In the genomic region with DNA sequence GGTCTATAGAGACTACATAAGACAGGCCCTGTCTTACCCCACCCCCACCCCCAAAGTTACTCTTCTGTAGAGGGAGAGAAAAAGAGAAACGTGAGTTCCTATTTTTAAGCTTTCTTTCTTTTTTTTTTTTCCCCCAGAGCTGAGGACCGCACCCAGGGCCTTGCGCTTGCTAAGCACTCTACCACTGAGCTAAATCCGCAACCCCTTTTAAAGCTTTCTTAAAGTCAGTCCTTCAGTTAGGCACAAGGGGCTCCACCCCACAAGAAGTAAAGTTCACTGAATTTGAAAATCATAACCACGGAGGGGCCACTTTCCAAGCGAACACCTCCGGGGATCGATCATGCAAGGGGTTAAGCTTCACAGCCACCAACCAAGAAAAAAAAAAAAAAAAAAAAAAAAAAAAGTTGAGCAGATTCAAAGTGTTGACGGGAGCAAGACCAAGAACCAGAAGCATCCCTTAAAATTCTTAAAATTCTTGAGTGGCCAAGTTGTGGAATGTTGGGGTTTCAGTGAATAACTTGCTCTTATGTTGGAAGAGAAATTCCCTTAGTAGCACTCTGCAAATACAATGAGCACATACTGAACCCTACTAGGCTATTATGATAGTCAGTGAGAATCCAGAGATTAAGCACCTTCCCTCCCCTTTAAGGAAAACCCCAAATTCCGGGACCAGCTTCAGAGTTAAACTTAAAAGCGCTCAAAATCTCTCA, we compare ENCODE assay signal across 9 mouse cellular contexts. TPM values are rescaled to one million over a fixed set of nuclear protein-coding genes. Genes with fewer than 3 reads are reported as not detected.
DNase-seq lines count a peak whose midpoint lies in the region; ATAC-seq and TF ChIP-seq lines count a peak whose summit lies in the region.
"Had no signal": no experiment of that assay in that cellular context is flagged by ENCODE, and none has a peak within 500 bp of the region (broad histone marks: within the 10 kb centered on the region; RNA-seq: fewer than 3 reads in every experiment).

No protein-coding gene starts in this region.

- H3K27me3 ChIP-seq in midbrain, postnatal 0 days (ENCODE audit: insufficient read depth, low read length), result no peaks in the 10 kb centered on the region

- WGBS in midbrain, postnatal 0 days, result 18% methylated on average over 11 of the region's 11 CpGs

- peak overlapping the region; percentile 65 for H3K9ac ChIP-seq in midbrain, postnatal 0 days (replicated peaks; ENCODE audit: low read length, poor library complexity, severe bottlenecking)

- no peak for TF ChIP-seq CTCF in left cerebral cortex, adult 2 months (IDR thresholded peaks at IDR 0.05)
- TF ChIP-seq CTCF in cortical plate, adult 2 months (IDR thresholded peaks at IDR 0.05; ENCODE audit: extremely low read depth, insufficient read depth, low read length), result no peak
- TF ChIP-seq CTCF in midbrain, postnatal 0 days (IDR thresholded peaks at IDR 0.05), result no peak

- H3K4me3 ChIP-seq in left cerebral cortex, adult 2 months, result peak overlapping the region; percentile 84
- H3K4me3 ChIP-seq in cortical plate, adult 2 months (ENCODE audit: insufficient read depth, low read length), result peak overlapping the region; percentile 94
- H3K4me3 ChIP-seq in midbrain, postnatal 0 days (ENCODE audit: low read depth, low read length), result peak overlapping the region; percentile 68

- no peaks in the 10 kb centered on the region for H3K4me1 ChIP-seq in cortical plate, adult 2 months (ENCODE audit: control insufficient read depth, insufficient read depth, low read length)
- no peaks in the 10 kb centered on the region for H3K4me1 ChIP-seq in midbrain, postnatal 0 days (ENCODE audit: insufficient read depth, low read length)

- H3K36me3 ChIP-seq in midbrain, postnatal 0 days (ENCODE audit: insufficient read depth, low read length), result no peaks in the 10 kb centered on the region

- peak overlapping the region; percentile 96 for H3K4me2 ChIP-seq in midbrain, postnatal 0 days (ENCODE audit: low read depth, low read length, poor library complexity, severe bottlenecking)

- ATAC-seq in midbrain, postnatal 0 days (ENCODE audit: low FRiP score), result no peak

- TF ChIP-seq POLR2A in cortical plate, adult 2 months (IDR thresholded peaks at IDR 0.05; ENCODE audit: extremely low read depth, insufficient read depth, low read length), result no peak

- no peak for DNase-seq in left cerebral cortex, adult 2 months (ENCODE audit: extremely low spot score in 1 of 2, low spot score in 2 of 2)
- DNase-seq in left cerebral cortex, adult 8-10 months (ENCODE audit: low spot score in 2 of 2), result no peak
- peak; percentile 67 for DNase-seq in induced T-regulatory cell, adult 2 months (ENCODE audit: low read depth)
- DNase-seq in midbrain, postnatal 0 days (ENCODE audit: low spot score), result no peak
- no peak for DNase-seq in frontal cortex, postnatal 14 days (ENCODE audit: low spot score in 2 of 2)
- DNase-seq in layer of hippocampus, adult 9-11 months, result no peak
- DNase-seq in cerebellum, postnatal 10 days, result no peak

- H3K27ac ChIP-seq in left cerebral cortex, adult 2 months, result no peak overlapping the region; the same call in 1 of the 2 replicates
- no peak overlapping the region for H3K27ac ChIP-seq in cortical plate, adult 2 months (ENCODE audit: insufficient read depth, low read length)
- no peak overlapping the region for H3K27ac ChIP-seq in midbrain, postnatal 0 days (ENCODE audit: low read depth, low read length)

- intact Hi-C loops in left cerebral cortex, adult 2 months (cut with DNase I), result no loop called here

- no peaks in the 10 kb centered on the region for H3K9me3 ChIP-seq in midbrain, postnatal 0 days (ENCODE audit: low read length)

RNA-seq across cellular contexts. Expression of a gene that starts 1.1 kb away (rescaled TPM):
- 10 to 100 TPM; 12.7 to 12.9 TPM for total RNA-seq in left cerebral cortex, adult 2 months (2021)
- 10 to 100 TPM; 12.8 to 17.0 (median 14.9) TPM for total RNA-seq in left cerebral cortex, adult 8-10 months (2022)
- polyA plus RNA-seq in cortical plate, adult 2 months (2012; rRNA removed), result 14.7 and 15.9 TPM in 2 replicates
- 13.0 and 14.1 TPM in 2 replicates for total RNA-seq in midbrain, postnatal 0 days (2014; rRNA removed)
- polyA plus RNA-seq in midbrain, postnatal 0 days (2015; fragmentation: Nextera tagmentation; extraction: Ambion mirVana), result 8.7 and 9.9 TPM in 2 replicates

RNA-seq across cellular contexts. Expression of a gene that starts 47.1 kb away (rescaled TPM):
- total RNA-seq in left cerebral cortex, adult 2 months (2021), result not detected
- not detected for total RNA-seq in left cerebral cortex, adult 8-10 months (2022)
- not detected in 2 replicates for polyA plus RNA-seq in cortical plate, adult 2 months (2012; rRNA removed)
- total RNA-seq in midbrain, postnatal 0 days (2014; rRNA removed), result not detected in 2 replicates
- polyA plus RNA-seq in midbrain, postnatal 0 days (2015; fragmentation: Nextera tagmentation; extraction: Ambion mirVana), result not detected in 2 replicates
- total RNA-seq: common myeloid progenitor, adult 5-6 weeks had no signal

RNA-seq across cellular contexts. Expression of a gene that starts 54.9 kb away (rescaled TPM):
- 10 to 100 TPM; 20.2 to 25.1 TPM for total RNA-seq in left cerebral cortex, adult 2 months (2021)
- 10 to 100 TPM; 19.4 to 25.6 (median 22.0) TPM for total RNA-seq in left cerebral cortex, adult 8-10 months (2022)
- 5.8 and 6.8 TPM in 2 replicates for polyA plus RNA-seq in cortical plate, adult 2 months (2012; rRNA removed)
- 122 and 132 TPM in 2 replicates for total RNA-seq in midbrain, postnatal 0 days (2014; rRNA removed)
- 2.8 and 3.9 TPM in 2 replicates for polyA plus RNA-seq in midbrain, postnatal 0 days (2015; fragmentation: Nextera tagmentation; extraction: Ambion mirVana)
